Mouse (Mus musculus): ENCODE measurements around the gene Ext2.
A peak's percentile ranks its signal among the peaks of the same experiment; 100 is the strongest.

Gene Ext2

GRCm38 (mm10) chr2:93666146-93666858, 156.1 kb downstream of the Ext2 start:
- DNase-seq, result no peak

- DNase-seq, result no peak
Measured at GRCm38 (mm10) chr2:93665472-93665871, 156.9 kb downstream of the Ext2 start.

- DNase-seq, result no peak
Measured at GRCm38 (mm10) chr2:93662240-93662865, 160.0 kb downstream of the Ext2 start.

GRCm38 (mm10) chr2:93661096-93661495, 161.3 kb downstream of the Ext2 start:
- no peak for DNase-seq

- DNase-seq, result no peak
Measured at GRCm38 (mm10) chr2:93659705-93660308, 162.6 kb downstream of the Ext2 start.

- peak; percentile 24 for DNase-seq
Measured at GRCm38 (mm10) chr2:93659004-93659403, 163.4 kb downstream of the Ext2 start.

GRCm38 (mm10) chr2:93654336-93655055, 167.9 kb downstream of the Ext2 start:
- no peak for DNase-seq

GRCm38 (mm10) chr2:93649243-93649870, 173.0 kb downstream of the Ext2 start:
- DNase-seq, result peak; percentile 28

- no peak for DNase-seq
Measured at GRCm38 (mm10) chr2:93647924-93648575, 174.3 kb downstream of the Ext2 start.

- DNase-seq, result no peak
Measured at GRCm38 (mm10) chr2:93647051-93647923, 175.1 kb downstream of the Ext2 start.

- DNase-seq, result no peak
Measured at GRCm38 (mm10) chr2:93645626-93646320, 176.6 kb downstream of the Ext2 start.

GRCm38 (mm10) chr2:93645197-93645596, 177.2 kb downstream of the Ext2 start:
- DNase-seq, result no peak

- no peak for DNase-seq
Measured at GRCm38 (mm10) chr2:93644731-93645130, 177.6 kb downstream of the Ext2 start.

- no peak for DNase-seq
Measured at GRCm38 (mm10) chr2:93644234-93644633, 178.1 kb downstream of the Ext2 start.

GRCm38 (mm10) chr2:93643403-93643780, 179.0 kb downstream of the Ext2 start:
- DNase-seq, result no peak

GRCm38 (mm10) chr2:93634609-93635008, 187.8 kb downstream of the Ext2 start:
- no peak for DNase-seq

GRCm38 (mm10) chr2:93624665-93625408, 197.5 kb downstream of the Ext2 start:
- DNase-seq, result no peak

- DNase-seq, result no peak
Measured at GRCm38 (mm10) chr2:93619208-93619849, 203.0 kb downstream of the Ext2 start.

- no peak for DNase-seq
Measured at GRCm38 (mm10) chr2:93618447-93619199, 203.7 kb downstream of the Ext2 start.
